In the genomic region with DNA sequence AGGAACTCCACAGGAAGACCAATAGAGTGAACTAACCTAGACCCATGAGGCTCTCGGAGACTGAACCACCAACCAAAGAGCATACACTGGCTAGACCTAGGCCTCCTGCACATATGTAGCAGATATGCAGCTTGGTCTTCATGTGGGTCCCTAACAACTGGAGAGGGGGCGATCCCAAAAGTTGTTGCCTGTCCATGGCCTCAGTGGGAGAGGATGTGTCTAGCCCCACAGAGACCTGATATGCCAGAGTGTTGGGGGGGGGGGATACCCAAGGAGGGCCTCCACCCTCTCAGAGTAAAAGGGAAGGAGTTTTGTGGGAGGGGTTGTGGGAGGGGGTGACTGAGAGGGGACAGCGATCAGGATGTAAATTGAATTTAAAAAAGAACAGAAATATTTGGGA, we compare ENCODE assay signal across 34 mouse cellular contexts.
"Had no signal": no experiment of that assay in that cellular context is flagged by ENCODE, and none has a peak within 500 bp of the region (broad histone marks: within the 10 kb centered on the region; RNA-seq: fewer than 3 reads in every experiment).

No protein-coding gene starts in this region.

- H3K9ac ChIP-seq: heart, embryonic 12.5 days; heart, embryonic 13.5 days; heart, embryonic 15.5 days; hindbrain, embryonic 12.5 days; hindbrain, embryonic 13.5 days; hindbrain, embryonic 14.5 days; hindbrain, embryonic 15.5 days; intestine, embryonic 15.5 days; kidney, embryonic 15.5 days had no signal

- H3K27ac ChIP-seq: heart, embryonic 10.5 days; heart, embryonic 13.5 days; heart, embryonic 15.5 days; hindbrain, embryonic 10.5 days; hindbrain, embryonic 12.5 days; hindbrain, embryonic 13.5 days; hindbrain, embryonic 14.5 days; hindbrain, embryonic 15.5 days; hindbrain, postnatal 0 days; intestine, embryonic 15.5 days; kidney, embryonic 15.5 days; kidney, postnatal 0 days; layer of hippocampus, adult 2 months had no signal

- H3K27me3 ChIP-seq: heart, embryonic 12.5 days; heart, embryonic 13.5 days; heart, embryonic 15.5 days; hindbrain, embryonic 12.5 days; hindbrain, embryonic 13.5 days; hindbrain, embryonic 15.5 days; intestine, embryonic 15.5 days; kidney, embryonic 15.5 days had no signal

- H3K4me3 ChIP-seq: heart, embryonic 10.5 days; heart, embryonic 12.5 days; heart, embryonic 13.5 days; heart, embryonic 15.5 days; hindbrain, embryonic 10.5 days; hindbrain, embryonic 12.5 days; hindbrain, embryonic 13.5 days; hindbrain, embryonic 15.5 days; intestine, embryonic 15.5 days; kidney, embryonic 15.5 days; layer of hippocampus, adult 2 months had no signal

- DNase-seq: heart, postnatal 10 days; heart, postnatal 36 days; heart, postnatal 4 days; kidney, adult 11 months; kidney, adult 18-20 months; kidney, adult 2 months; kidney, adult 8-10 months; kidney, adult 9 months; kidney, postnatal 10 days; kidney, postnatal 14 days; kidney, postnatal 25 days; kidney, postnatal 36 days; kidney, postnatal 4 days; layer of hippocampus, adult 9-11 months; layer of hippocampus, postnatal 36 days had no signal

- H3K4me2 ChIP-seq: heart, embryonic 11.5 days; heart, embryonic 12.5 days; heart, embryonic 13.5 days; heart, embryonic 15.5 days; hindbrain, embryonic 12.5 days; hindbrain, embryonic 13.5 days; hindbrain, embryonic 14.5 days; hindbrain, embryonic 15.5 days; intestine, embryonic 15.5 days; kidney, embryonic 15.5 days had no signal

- ATAC-seq: hindbrain, embryonic 16.5 days; hindbrain, postnatal 0 days; inflammation-experienced regulatory T-cells, adult 6 months; intestine, embryonic 15.5 days; intestine, embryonic 16.5 days; intestine, postnatal 0 days had no signal

- H3K36me3 ChIP-seq: heart, embryonic 10.5 days; heart, embryonic 12.5 days; heart, embryonic 13.5 days; heart, embryonic 15.5 days; hindbrain, embryonic 10.5 days; hindbrain, embryonic 12.5 days; hindbrain, embryonic 13.5 days; hindbrain, embryonic 15.5 days; intestine, embryonic 15.5 days; kidney, embryonic 15.5 days had no signal

- H3K9me3 ChIP-seq: heart, embryonic 10.5 days; heart, embryonic 12.5 days; heart, embryonic 13.5 days; heart, embryonic 15.5 days; hindbrain, embryonic 10.5 days; hindbrain, embryonic 12.5 days; hindbrain, embryonic 13.5 days; hindbrain, embryonic 15.5 days; intestine, embryonic 15.5 days; kidney, embryonic 15.5 days had no signal

- H3K4me1 ChIP-seq: heart, embryonic 10.5 days; heart, embryonic 12.5 days; heart, embryonic 13.5 days; heart, embryonic 15.5 days; hindbrain, embryonic 12.5 days; hindbrain, embryonic 13.5 days; hindbrain, embryonic 15.5 days; intestine, embryonic 15.5 days; kidney, embryonic 15.5 days had no signal
